Mouse (Mus musculus): ENCODE results near the gene Rabggtb.
A peak's percentile ranks its signal among the peaks of the same experiment; 100 is the strongest.

Gene Rabggtb

DNA sequence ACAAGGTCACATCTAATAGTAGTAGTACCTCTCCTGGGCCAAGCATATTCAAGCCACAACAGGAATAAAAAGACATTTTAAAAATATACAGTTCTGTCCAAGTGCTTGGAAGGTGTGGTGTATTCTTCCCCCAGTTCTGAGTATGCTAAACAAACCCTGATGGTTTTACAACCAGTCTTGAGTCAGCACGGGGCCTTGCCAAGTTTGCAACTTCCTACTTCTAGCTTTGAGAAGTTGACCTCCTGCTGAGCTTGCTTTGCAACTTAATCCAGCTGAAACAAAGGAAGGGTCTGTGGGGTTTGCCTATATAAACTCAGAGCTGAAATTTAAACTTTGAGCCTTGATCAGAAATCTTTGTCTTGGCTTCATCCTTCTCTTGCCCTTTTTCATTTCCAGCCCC lies 4.4 kb upstream of the Rabggtb start:
- DNase-seq: peak in 1 of 2 experiments; percentile 26

DNA sequence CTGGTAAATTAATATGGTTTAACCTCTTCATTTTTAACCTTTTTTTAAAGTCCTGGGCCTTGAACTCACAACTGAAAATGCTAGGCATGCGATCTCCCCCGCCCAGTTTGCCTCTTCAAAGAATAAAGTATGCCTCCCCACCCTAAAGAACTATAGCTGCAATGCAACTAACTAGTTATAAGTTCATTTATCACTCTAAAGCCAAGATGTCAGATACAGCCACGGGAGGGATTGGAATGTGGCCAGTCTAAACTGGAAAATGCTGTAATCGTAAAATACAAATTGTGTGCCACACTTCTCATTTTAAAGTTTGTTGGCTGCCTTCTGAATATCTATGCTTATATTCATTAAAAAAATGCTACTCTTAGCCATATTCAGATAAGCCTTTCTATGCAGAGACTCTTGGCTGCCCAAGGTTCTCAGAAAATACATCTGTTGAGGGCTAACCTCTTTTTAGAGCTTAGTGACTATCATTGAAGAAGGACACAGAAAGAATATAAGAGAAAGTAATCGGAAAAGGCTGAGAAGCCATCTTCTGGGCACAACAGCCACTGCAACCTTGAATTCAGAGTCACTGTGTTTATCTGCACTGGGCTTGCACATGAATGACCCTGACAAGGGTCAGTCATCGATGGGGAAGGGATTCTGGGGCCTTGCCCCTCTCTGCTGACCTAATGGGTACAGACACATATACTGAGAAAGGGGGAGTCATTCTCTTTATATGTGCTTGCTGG lies 868 bp upstream of the Rabggtb start:
- DNase-seq: no peak

DNA sequence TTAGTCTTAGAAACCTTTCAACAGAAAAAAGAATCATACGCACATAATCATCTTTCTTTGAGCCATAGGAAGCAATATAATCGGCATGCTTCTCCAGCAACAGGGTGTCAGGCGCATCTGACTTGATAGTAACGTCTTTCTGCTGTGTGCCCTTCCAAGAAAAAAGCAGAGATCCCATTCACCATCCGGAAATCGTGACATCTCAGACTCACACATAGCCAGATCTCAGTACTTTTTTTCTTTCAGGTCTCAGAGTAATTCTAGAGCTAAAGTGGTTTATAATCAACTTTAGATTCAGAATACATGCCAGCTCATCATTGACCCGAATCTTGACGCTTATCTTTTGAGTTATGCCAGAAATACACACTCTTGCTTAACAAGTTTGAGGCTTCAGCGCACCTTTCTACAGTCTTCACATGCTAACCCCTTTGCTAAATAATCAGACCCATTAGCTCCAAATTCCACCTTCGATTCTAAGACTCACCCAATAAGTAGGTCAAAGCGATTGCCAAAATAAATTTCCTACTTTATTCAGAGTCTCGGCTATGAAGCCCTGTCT lies 848 bp downstream of the Rabggtb start:
- no peak for DNase-seq

DNA sequence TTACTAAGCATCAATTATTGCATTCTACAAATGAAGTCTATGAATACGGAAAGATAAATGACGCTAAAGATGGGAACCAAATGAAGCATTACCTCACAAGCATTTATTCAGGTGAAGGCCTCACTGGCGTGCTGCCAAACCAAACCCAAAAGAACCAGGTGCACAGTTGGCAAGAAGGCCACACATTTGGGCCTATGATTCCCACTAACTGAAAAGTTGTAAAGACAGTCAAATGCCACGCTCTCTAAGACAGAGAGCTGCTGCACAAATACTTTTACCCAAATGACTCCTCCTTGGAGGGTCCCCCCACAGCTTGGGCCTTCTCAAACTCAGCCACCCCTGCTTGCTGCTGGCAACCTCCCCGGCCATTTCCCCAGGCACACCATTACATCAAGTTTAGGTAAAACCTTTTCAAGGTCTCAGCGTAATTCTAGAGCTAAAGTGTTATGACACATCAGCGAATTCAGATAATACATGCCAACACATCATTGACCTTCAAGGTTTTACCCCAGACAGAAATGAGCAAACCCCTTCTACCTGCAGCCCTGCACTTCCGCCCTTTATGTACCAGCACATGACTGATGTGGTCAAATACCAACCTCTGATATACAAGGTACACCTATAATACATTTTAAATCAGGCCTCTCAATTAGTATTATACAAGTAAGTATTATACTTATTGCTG lies 1.5 kb downstream of the Rabggtb start:
- peak; percentile 52 to 53 for DNase-seq

DNA sequence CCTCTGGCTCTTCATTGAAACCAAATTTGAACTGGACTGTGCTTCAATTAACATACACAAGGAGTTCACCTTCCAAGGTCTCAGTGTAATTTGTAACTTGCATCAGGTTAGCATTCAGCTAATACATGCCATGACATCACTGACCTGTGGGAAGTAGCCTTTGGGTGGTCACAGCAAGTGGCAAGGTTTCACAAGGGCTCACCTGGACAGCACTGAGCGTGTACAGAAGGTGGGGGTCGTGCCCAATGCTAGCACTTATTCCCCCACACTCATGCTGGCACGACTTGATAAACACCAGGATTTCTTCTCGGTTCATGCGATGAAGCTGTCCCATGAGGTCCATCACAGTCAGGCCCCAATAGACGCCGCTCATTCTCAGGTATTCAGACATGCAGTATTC lies 2.3 kb downstream of the Rabggtb start:
- no peak for DNase-seq

DNA sequence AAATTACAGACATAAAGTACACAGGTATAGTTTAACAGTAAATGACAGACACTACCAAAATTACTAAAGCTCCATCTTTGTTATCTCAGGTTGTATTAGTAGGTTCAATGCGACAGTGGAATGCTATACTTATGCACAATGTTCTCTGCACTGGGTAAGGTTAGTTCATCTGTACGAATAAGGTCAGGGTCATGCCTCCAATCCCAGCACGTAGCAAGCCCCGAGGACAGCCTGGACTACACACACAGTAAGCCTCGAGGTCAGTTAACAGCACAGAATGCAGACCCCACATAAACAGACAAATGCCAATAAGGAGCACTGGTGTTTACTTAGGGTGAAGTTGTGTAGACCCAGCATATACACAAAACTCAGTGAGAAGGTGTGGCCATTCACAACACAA lies 3.9 kb downstream of the Rabggtb start:
- no peak for DNase-seq

DNA sequence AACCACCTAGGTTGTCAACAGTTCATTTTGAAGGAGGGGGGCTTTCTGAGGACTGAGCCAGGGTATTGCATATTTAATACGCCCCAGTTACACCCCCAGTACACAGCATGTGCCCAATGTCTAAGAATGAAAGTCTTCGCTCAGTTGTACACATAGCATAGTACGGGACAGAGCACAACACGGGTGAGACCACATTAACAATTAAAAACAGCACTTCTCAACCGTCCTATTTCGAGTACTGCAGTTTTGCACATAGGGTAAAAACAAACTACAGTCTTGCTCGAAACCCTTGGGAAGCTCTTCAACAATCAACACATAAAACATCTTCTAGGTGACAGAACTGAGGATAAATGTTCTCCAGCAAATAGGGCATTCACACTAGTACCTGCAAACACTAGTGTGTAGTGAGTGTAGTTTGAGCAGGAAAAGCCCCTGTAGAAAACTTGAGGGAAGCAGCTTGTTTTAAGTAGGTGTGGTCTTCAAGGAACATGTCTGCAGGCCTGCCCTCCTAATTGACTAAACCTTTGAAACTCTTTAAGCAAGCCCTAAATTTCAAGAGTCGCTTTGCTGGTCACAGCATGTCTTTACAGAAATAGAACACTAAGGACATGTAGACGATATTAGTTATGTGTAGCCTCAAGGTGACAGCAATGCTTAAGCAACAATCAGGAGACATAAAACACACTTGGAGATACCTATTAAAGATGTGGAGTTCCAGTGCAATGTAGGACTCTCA lies 6.5 kb downstream of the Rabggtb start, which contains the start of gene Msh4:
Gene Msh4, minus strand, starts transcription at position 3 of the 736 bp plus-strand sequence.
- no peak for DNase-seq

DNA sequence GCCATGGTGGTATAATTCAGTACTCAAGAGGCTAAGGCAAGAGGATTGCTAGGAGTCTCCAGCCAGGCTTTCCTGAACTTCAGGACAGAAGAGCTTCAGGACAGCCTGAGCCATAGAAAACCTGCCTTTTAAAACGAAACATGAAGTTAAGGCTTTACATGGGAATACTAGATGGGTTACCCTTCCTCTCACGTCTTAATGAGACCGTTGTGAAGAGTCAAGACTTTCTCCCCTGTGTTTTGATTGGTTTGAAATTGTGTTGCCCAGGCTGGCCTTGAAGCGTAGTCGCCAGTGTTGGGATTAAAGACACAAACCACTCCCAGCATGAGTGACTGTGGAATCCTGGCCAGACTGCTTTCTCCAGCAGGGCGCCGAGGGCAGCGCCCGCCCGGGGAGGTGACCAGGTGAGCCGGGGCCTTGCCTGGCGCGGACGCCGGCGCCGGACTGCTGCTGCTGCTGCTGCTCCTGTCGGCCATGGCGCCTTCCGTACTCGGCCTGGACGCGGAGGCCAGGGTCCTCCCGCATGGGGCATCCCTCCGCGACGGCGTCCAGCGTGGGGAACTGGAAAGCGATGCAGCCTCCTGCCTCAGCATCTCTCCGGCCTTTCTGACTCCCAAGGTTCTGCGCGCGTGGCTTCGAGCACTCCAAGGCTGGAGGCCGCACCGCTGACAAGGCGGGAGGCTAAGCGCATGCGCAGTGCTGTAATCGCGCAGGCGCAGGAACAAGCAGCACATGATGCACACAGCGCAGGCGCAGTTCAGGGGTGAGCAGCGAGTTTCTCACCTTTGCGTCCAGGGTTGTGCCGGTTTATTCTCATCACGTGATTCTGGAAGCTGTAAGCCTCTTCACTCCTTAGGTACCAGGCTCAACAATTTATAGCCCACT lies 7.3 kb downstream of the Rabggtb start:
- DNase-seq: peak in 1 of 2 experiments; percentile 44

DNA sequence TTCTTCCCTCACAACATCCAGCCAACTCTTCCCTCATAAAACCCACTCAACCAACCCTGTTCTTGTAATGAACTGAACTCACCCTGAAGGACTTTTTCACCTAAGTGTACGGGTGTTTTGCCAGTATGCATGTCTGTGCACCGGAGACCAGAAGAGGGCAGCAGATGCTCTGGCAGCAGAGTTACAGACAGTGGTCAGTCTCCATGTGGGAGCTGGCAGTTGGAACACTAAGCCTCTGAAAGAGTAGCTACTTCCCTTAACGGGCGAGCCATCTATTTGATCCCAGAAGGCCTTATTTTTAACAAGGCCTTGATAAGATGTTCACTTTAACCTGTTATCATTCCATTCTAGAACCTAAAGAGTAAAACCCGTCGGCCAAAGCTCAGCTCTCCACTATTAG lies 8.2 kb downstream of the Rabggtb start:
- DNase-seq: peak; percentile 75 to 77

DNA sequence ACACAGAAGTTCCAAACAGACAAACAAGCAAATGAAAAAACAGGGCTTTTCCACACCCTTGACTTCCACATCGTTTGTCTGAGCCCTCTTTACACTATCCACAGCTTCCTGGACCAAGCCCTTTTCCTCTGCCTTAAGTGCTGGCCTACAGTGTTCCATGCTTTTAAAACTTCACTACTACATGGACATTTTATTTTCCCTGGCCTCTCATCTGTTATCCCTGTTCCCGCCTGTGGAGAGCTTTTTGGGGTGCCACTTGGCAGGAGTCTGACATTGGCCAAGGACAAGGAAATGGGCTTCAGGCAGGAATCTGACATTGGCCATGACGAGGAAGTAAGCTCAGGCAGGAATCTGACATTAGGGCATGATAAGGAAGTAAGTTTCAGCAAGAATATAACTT lies 10.2 kb downstream of the Rabggtb start:
- no peak for DNase-seq

DNA sequence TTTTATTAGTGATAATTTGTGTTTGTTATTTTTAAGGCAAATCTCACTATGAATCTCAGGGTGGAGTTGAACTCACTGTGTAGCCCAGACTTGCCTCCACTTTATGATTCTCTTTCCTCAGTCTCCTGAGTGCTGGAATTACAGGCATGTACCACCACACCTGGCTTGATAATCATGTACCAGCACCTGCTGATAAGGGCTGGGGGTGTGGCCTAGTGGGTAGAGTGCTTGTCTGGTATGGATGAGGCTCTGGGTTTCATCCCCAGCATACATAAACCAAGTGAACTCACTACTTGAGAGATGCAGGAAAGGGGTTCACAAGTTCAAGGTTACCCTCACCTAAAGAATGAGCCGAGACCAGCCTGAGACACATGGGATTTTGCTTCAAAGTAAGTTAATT lies 10.9 kb downstream of the Rabggtb start:
- DNase-seq: no peak

DNA sequence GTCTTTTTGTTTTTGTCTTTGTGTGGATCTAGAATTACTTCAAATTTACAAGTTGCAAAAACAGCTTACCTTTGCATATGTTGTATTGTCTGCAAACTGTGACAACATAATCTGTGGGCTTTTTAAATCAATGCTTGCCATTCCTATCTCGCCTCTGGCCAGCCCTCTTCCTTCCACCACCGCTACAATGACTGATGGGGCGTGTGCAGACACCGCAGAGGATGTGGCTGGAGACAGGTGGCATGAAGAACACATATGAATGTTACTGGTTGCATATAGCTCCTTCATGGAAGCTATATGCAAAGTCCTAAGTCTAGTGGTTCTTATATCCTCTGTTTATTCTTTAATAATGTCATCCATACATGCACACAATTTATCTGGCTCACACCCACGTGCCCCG lies 15.6 kb downstream of the Rabggtb start:
- DNase-seq: no peak

DNA sequence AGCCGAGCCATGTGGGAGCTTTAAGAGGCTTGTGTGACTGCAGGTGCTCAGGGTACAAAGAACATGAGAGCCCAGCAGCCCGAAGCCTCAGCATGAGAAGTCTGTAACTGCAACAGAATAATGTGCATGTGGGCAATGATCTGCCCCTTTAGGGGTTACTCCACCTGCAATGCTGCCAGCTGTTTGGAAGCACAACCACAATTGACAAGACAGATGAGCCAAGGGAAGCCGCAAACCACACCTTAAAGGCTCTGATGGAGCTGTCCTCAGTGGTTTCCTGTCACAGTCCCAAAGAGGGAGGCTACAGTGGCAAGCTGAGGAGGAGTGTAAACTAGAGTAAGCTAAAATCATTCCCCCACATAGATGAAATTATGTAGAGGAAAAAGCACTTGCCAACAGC lies 17.4 kb downstream of the Rabggtb start:
- DNase-seq: no peak

DNA sequence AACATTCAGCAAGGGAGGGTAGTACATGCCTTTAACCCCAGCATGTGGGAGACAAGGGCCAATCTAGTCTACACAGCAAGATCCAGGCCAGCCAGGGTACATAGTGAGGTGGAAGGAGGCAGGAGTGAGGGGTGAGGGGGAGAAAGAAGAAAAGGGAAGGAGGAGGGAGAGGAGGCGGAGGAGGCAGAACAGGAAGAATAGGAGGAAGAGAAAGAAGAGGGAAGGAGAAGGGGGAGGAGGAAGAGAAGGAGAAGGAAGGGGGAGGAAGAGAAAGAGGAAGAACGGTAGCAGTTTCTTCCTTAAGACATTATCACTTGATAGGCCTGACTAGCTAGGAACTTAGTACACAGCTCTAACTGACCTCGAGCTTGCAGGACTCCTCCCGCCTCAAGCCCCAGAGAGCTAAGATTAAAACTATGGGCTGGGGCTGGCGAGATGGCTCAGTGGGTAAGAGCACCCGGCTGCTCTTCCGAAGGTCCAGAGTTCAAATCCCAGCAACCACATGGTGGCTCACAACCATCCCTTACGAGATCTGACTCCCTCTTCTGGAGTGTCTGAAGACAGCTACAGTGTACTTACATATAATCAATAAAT lies 23.5 kb downstream of the Rabggtb start:
- no peak for DNase-seq

DNA sequence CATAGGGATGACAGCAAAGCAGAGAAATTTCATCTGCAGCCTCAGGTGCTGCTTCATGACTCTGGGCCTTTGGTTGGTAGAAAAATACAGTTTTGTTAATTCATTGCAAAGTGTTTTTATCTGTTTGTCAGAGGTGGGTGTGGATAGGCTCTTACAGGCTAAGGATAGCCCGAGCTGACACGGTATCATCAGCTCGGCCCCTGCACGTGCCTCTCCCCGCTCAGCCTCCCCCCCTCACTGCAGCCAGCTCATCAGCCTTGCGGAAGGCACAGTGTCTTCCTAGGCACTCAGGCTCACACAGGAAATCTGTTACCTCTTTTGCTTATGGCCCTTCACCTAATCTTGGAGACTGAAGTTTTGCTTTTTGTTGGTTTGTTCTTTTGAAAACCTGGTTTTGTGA lies 24.7 kb downstream of the Rabggtb start:
- no peak for DNase-seq

DNA sequence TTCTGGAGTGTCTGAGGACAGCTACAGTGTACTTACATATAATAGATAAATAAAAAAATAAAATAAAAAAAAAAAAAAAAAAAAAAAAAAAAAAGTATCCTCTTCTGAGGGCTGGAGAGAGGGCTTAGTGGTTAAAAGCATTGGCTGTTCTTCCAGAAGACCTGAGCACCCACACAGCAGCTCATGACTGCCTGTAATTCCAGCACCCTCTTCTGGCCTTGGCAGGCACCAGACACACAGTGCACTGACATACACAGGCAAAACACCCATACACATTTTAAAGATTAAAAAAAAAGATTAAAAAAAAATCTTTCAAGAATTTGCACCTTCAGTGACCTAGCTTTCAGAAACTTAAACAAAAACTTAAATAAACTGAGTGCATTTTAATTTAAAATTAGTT lies 26.5 kb downstream of the Rabggtb start:
- DNase-seq: no peak

DNA sequence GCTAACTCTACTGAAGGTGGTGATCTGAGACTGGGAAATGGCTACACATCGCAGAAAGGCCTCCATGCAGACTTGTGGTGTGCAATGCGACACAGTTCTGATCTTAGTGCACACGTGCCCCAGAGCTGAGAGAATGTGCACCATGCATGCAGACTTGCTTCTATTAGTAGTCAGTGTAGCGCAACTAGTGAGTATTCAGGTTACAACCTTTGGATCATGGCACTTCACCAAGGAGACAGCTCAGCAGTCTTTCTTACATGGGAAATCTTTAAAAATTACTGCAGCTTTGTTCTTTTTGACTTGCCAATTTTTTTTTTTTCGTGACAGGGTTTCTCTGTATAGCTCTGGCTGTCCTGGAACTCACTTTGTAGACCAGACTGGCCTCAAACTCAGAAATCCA lies 41.4 kb downstream of the Rabggtb start:
- peak; percentile 62 to 67 for DNase-seq

DNA sequence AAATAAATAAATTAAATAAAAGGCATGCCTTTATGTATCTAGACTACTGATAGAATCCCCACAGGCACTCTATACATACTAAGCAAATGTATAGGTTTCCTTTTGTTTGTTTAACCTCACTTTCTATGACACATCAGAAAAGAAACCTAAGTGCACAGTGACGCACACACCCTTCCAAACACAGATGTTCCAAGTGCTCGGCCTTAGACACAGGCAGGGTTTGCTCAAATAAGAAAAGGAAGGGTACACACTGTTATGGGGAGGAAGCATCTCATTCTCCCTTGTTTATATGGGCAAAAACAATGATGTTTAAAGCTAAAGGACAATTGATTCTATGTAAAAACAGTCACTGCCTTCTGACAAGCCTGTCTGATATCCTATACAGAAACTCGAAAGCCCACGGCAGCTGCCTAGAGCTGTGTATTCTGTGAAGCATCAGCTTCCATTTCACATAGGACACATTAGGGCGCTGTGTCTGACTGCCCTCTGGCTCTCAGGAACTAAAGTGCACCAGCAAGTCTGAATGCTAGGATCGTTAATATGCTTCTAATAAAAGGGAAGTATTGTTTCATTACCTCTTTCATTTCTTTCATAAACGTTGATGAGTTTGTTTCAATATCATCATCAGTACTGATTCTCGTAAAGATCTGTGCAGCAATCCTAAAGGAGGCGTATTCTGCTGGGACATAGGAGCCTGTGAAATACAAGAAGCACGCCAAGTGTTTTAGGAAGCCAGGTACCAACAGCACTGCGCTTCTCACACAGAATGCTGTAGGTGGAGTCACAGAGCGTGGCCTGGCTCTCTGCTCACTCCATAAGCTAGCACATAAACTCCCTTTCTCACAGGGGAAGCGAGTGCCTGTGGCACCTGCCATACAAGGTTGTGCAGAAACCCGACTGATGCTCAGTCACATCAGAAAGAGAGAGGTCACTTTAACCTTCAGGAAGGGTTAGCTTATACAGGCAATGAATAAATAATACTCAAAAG lies 45.4 kb downstream of the Rabggtb start:
- DNase-seq: no peak

DNA sequence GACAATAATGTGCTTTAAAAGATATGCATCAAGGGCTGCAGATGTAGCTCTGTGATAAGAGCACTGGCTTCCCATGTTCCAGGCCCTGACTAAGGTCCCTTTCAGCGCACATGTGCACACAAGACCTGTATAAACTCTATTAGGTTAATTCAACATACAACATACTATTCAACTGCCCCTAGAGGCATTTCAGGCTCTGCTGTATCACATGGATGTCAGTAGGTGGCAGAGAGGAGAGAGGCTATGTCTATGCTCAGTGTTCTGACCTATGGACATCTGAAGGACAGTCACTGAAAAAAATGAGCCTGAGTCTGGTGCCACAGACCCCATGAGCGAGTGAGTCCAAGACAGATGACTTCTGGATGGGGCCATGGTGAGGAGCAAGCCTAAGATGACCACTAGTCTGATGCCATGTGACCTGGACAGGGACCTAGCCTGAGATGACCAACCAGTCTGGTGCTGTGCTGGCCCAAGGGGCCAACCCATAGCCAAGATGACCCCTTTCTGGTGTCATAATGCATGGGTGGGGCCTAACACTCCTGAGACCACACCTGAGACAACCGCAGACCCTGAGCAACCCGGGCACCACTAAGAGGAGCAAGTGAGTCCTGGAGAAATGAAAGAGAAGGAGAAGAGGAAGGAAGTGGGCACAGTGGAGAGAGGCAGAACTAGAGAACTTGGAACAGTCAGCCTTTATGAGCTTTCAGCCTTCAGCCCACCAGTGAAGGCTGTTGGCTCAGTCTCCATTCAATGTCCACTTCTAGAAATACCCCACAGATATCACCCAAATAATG lies 48.0 kb downstream of the Rabggtb start:
- no peak for DNase-seq

DNA sequence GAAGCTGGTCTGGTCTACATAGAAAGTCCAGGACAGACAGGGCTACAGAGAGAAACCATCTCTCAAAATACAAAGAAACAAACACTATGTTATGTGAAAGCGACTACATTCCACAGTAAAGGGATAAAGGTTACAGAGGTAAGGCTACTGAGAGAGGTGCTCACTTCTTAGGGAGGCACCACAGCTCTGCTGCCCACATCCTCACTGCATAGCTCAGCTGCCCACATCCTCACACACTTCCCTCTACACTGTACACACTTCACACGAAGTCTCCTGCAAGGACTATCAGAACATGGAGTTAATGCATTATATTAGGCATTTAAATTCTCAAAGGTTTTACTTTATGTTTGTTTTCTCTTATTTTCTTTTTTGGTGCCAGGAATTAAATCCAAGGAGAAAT lies 49.0 kb downstream of the Rabggtb start:
- DNase-seq: no peak

Measured in kidney, postnatal 25 days (tissue).